Mouse (Mus musculus) kidney, postnatal 25 days (tissue): ENCODE measurements around the gene Pkd1.

ENCODE experiments used
- DNase-seq, 2 experiments: peaks; one replicate each; pipeline ENCODE4 v3.0.0; 2021; ENCODE audit warnings: mixed read lengths in 2 of 2

The Pkd1 gene

GRCm38 (mm10) chr17:24533099-24533992 is 16.3 kb upstream of the Pkd1 start:
- peak; percentile 93 to 95 for DNase-seq

GRCm38 (mm10) chr17:24534160-24534718 is 15.4 kb upstream of the Pkd1 start, which contains the start of gene Rab26:
Gene Rab26, minus strand, starts transcription at chr17:24534210.
- DNase-seq: no peak

GRCm38 (mm10) chr17:24535300-24535699 is 14.3 kb upstream of the Pkd1 start:
- DNase-seq: no peak

GRCm38 (mm10) chr17:24537536-24537935 is 12.1 kb upstream of the Pkd1 start:
- no peak for DNase-seq

GRCm38 (mm10) chr17:24538950-24539349 is 10.7 kb upstream of the Pkd1 start:
- peak in 1 of 2 experiments; percentile 82 for DNase-seq

GRCm38 (mm10) chr17:24540375-24540774 is 9.3 kb upstream of the Pkd1 start:
- DNase-seq: peak in 1 of 2 experiments; percentile 74

- DNase-seq: no peak
Observed at GRCm38 (mm10) chr17:24544613-24545012, 5.0 kb upstream of the Pkd1 start.

GRCm38 (mm10) chr17:24545247-24545646 is 4.4 kb upstream of the Pkd1 start:
- no peak for DNase-seq

- DNase-seq: peak in 1 of 2 experiments; percentile 43
Observed at GRCm38 (mm10) chr17:24546234-24546633, 3.4 kb upstream of the Pkd1 start.

- peak; percentile 45 to 54 for DNase-seq
Observed at GRCm38 (mm10) chr17:24548435-24548834, 1.2 kb upstream of the Pkd1 start.

GRCm38 (mm10) chr17:24548921-24549617 is 565 bp upstream of the Pkd1 start:
- DNase-seq: peak; percentile 82 to 85

GRCm38 (mm10) chr17:24550416-24551049 is 899 bp downstream of the Pkd1 start:
- peak; percentile 74 to 90 for DNase-seq

GRCm38 (mm10) chr17:24551050-24551444 is 1.4 kb downstream of the Pkd1 start:
- DNase-seq: peak in 1 of 2 experiments; percentile 20

GRCm38 (mm10) chr17:24557091-24557490 is 7.5 kb downstream of the Pkd1 start:
- DNase-seq: peak in 1 of 2 experiments; percentile 44

GRCm38 (mm10) chr17:24558600-24559099 is 9.0 kb downstream of the Pkd1 start:
- DNase-seq: peak in 1 of 2 experiments; percentile 42

- DNase-seq: peak in 1 of 2 experiments; percentile 48
Observed at GRCm38 (mm10) chr17:24559146-24559545, 9.5 kb downstream of the Pkd1 start.

GRCm38 (mm10) chr17:24560301-24561028 is 10.8 kb downstream of the Pkd1 start:
- DNase-seq: no peak

GRCm38 (mm10) chr17:24561592-24561991 is 12.0 kb downstream of the Pkd1 start:
- no peak for DNase-seq

- DNase-seq: no peak
Observed at GRCm38 (mm10) chr17:24563638-24564037, 14.0 kb downstream of the Pkd1 start.

- DNase-seq: no peak
Observed at GRCm38 (mm10) chr17:24564422-24564821, 14.8 kb downstream of the Pkd1 start.

GRCm38 (mm10) chr17:24565092-24565491 is 15.5 kb downstream of the Pkd1 start:
- no peak for DNase-seq

GRCm38 (mm10) chr17:24565792-24566191 is 16.2 kb downstream of the Pkd1 start:
- DNase-seq: no peak
